Mouse (Mus musculus): ENCODE measurements around the gene Gm525. TPM values are rescaled to one million over a fixed set of nuclear protein-coding genes. Genes with fewer than 3 reads are reported as not detected.
"Not testable (repeated sequence)": the region's sequence is repeated elsewhere in the genome, so short reads cannot be mapped to it uniquely, and the experiment has no call there.

Gene Gm525
- total RNA-seq (2021): under 1 TPM in 1 of 2 experiments, not detected in 1; 0.56 TPM
- long read RNA-seq, experiment 1: 0 reads
- long read RNA-seq, experiment 2: 0 reads

- DNase-seq (ENCODE audit: low spot score in 2 of 2): no peak
Measured at GRCm38 (mm10) chr11:89073541-89073940, at the start of gene Gm525. Gm525 (plus strand) TSS chr11:89073841.

GRCm38 (mm10) chr11:89024181-89024881 is 49.3 kb upstream of the Gm525 start:
- DNase-seq (ENCODE audit: low spot score in 2 of 2): peak; percentile 52 to 81

- no peak for DNase-seq (ENCODE audit: low spot score in 2 of 2)
Measured at GRCm38 (mm10) chr11:89025603-89026002, 48.0 kb upstream of the Gm525 start.

GRCm38 (mm10) chr11:89026117-89026516 is 47.5 kb upstream of the Gm525 start:
- DNase-seq (ENCODE audit: low spot score in 2 of 2): no peak

- DNase-seq (ENCODE audit: low spot score in 2 of 2): no peak
Measured at GRCm38 (mm10) chr11:89027955-89028361, 45.7 kb upstream of the Gm525 start.

GRCm38 (mm10) chr11:89028871-89029405 is 44.7 kb upstream of the Gm525 start:
- DNase-seq (ENCODE audit: low spot score in 2 of 2): no peak

GRCm38 (mm10) chr11:89030552-89030951 is 43.1 kb upstream of the Gm525 start:
- no peak for DNase-seq (ENCODE audit: low spot score in 2 of 2)

GRCm38 (mm10) chr11:89031189-89031588 is 42.5 kb upstream of the Gm525 start:
- no peak for DNase-seq (ENCODE audit: low spot score in 2 of 2)

- no peak for DNase-seq (ENCODE audit: low spot score in 2 of 2)
Measured at GRCm38 (mm10) chr11:89034592-89034991, 39.0 kb upstream of the Gm525 start.

GRCm38 (mm10) chr11:89035552-89035951 is 38.1 kb upstream of the Gm525 start:
- DNase-seq (ENCODE audit: low spot score in 2 of 2): no peak

GRCm38 (mm10) chr11:89038496-89038895 is 35.1 kb upstream of the Gm525 start:
- no peak for DNase-seq (ENCODE audit: low spot score in 2 of 2)

- DNase-seq (ENCODE audit: low spot score in 2 of 2): peak in 1 of 2 experiments; percentile 39
Measured at GRCm38 (mm10) chr11:89039325-89039724, 34.3 kb upstream of the Gm525 start.

GRCm38 (mm10) chr11:89041073-89041472 is 32.6 kb upstream of the Gm525 start:
- DNase-seq (ENCODE audit: low spot score in 2 of 2): not testable (repeated sequence)

GRCm38 (mm10) chr11:89043046-89043445 is 30.6 kb upstream of the Gm525 start:
- no peak for DNase-seq (ENCODE audit: low spot score in 2 of 2)

- not testable (repeated sequence) for DNase-seq (ENCODE audit: low spot score in 2 of 2)
Measured at GRCm38 (mm10) chr11:89045501-89045900, 28.1 kb upstream of the Gm525 start.

GRCm38 (mm10) chr11:89046021-89046420 is 27.6 kb upstream of the Gm525 start:
- no peak for DNase-seq (ENCODE audit: low spot score in 2 of 2)

GRCm38 (mm10) chr11:89051767-89052166 is 21.9 kb upstream of the Gm525 start:
- DNase-seq (ENCODE audit: low spot score in 2 of 2): no peak

- DNase-seq (ENCODE audit: low spot score in 2 of 2): no peak
Measured at GRCm38 (mm10) chr11:89055931-89056690, 17.5 kb upstream of the Gm525 start.

GRCm38 (mm10) chr11:89058515-89059270 is 14.9 kb upstream of the Gm525 start:
- no peak for DNase-seq (ENCODE audit: low spot score in 2 of 2)

GRCm38 (mm10) chr11:89059919-89060422 is 13.7 kb upstream of the Gm525 start:
- peak in 1 of 2 experiments; percentile 30 for DNase-seq (ENCODE audit: low spot score in 2 of 2)
